Mouse (Mus musculus): ENCODE data around the gene Ppp1r15a. TPM values are rescaled to one million over a fixed set of nuclear protein-coding genes. Genes with fewer than 3 reads are reported as not detected.
A peak's percentile ranks its signal among the peaks of the same experiment; 100 is the strongest.
"Not testable (repeated sequence)": the region's sequence is repeated elsewhere in the genome, so short reads cannot be mapped to it uniquely, and the experiment has no call there.

The Ppp1r15a gene
- polyA plus RNA-seq, 1 experiment, result 26.7 TPM

DNA sequence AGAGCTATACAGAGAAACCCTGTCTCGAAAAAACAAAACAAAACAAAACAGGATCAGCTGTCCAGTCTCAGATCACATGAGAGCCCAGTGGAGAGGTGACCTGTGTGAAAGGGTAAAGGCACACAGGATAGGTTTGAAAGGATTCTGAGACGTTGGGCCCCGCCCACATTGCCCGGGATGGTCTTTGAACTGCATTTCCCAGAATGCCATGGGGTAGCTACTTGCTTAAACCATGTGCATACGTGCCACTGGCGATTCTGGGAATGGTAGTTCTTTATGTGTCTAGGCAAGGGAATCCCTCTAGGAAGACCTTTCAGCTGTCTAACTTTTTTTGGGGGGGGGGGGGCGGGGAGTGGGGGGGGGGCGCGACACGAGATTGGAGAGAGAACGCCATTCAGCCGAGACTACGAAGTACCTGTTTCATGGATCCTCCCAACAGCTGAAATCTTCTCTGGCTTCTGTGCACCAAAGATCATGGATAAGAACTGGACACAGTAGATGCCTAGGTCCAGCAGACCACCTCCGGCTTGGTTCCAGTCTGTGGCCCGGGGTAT lies 44.6 kb downstream of the Ppp1r15a start, which contains the start of gene Tulp2:
Tulp2 (plus strand) TSS at position 504 of the 554 bp plus-strand sequence.
- H3K4me3 ChIP-seq (replicated peaks; ENCODE audit: insufficient read depth, low read depth, low read length), result no peak within 1 kb of the TSS
- H3K27me3 ChIP-seq (ENCODE audit: control insufficient read depth, insufficient read depth, low read length), result no peaks in the 10 kb centered on the region
- H3K4me1 ChIP-seq (ENCODE audit: control insufficient read depth, insufficient read depth, low read length), result no peaks in the 10 kb centered on the region; the same call in 1 of the 2 replicates
- peak; percentile 71 to 77 for DNase-seq
- WGBS, result 50% methylated on average over 15 of the region's 15 CpGs
- TF ChIP-seq CTCF (IDR thresholded peaks at IDR 0.05; ENCODE audit: borderline replicate concordance, insufficient read depth, low read depth, low read length), result no peak
- TF ChIP-seq POLR2A (IDR thresholded peaks at IDR 0.05; ENCODE audit: borderline replicate concordance, insufficient read depth, low read length), result no peak
- H3K27ac ChIP-seq (ENCODE audit: insufficient read depth, low read length), result no peak within 1 kb of the TSS

DNA sequence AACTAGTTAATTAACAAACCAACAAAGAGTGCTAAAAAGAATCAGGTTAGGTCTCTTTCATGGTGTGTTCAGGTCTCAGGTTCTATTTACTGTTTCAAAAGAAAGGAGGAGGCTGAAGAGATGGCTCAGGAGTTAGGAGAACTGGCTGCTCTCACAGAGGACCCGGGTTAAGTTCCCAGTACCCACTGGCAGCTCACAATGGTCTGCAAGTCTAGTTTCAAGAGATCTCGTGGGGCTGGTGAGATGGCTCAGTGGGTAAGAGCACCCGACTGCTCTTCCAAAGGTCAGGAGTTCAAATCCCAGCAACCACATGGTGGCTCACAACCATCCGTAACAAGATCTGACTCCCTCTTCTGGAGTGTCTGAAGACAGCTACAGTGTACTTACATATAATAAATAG lies 45.8 kb downstream of the Ppp1r15a start:
- not testable (repeated sequence) for DNase-seq; H3K27ac ChIP-seq (ENCODE audit: insufficient read depth, low read length); H3K4me1 ChIP-seq (ENCODE audit: control insufficient read depth, insufficient read depth, low read length); H3K27me3 ChIP-seq (ENCODE audit: control insufficient read depth, insufficient read depth, low read length); H3K4me3 ChIP-seq (replicated peaks; ENCODE audit: insufficient read depth, low read depth, low read length)
- WGBS, result 82% methylated on average over 4 of the region's 4 CpGs

DNA sequence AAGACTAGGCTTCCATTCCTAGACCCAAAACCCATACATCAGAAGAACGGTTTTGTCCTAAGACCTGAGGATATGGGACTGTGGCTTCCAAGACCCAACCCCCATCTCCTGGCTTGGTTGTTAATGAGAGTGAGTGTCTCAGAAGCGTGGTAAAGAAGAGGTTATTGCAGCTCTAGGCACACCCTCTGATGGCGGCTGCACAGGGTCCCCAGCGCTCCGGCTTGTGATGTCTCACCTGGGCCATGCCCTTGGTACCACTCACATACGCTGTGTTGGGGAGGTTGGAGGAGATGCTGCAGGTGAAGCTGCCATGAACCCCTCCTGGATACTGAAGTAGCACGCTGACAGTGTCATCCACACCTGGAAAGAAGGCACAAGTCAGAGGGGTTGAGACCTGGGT lies 47.3 kb downstream of the Ppp1r15a start:
- Histone ChIP-seq H3K4me3 (replicated peaks; ENCODE audit: insufficient read depth, low read depth, low read length) (no peak overlapping the region), H3K27me3 (ENCODE audit: control insufficient read depth, insufficient read depth, low read length) (no peaks in the 10 kb centered on the region), H3K4me1 (ENCODE audit: control insufficient read depth, insufficient read depth, low read length) (no peaks in the 10 kb centered on the region; the same call in 1 of the 2 replicates), H3K27ac (ENCODE audit: insufficient read depth, low read length) (no peak overlapping the region)
- no peak for DNase-seq
- WGBS, result 93% methylated on average over 7 of the region's 7 CpGs
- TF ChIP-seq POLR2A (IDR thresholded peaks at IDR 0.05; ENCODE audit: borderline replicate concordance, insufficient read depth, low read length) (no peak), CTCF (IDR thresholded peaks at IDR 0.05; ENCODE audit: borderline replicate concordance, insufficient read depth, low read depth, low read length) (no peak)

DNA sequence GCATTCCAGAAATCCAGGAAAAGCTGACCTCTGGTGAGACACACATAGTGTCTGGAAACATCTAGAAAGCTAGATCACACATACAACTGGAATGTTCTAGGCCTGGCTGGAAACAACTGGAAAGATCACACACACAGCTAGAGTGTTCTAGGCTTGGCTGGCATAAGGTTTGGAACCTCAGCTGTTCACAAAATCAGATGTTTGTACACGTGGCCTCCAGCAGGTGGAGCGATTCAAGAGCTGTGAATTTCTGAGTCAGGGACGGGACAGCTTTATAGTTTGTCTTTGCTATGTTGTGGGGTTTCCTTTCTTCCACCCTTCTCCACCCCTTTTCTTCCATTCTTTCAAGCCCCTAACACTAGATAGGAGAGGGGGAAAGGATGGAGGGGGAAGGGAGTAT lies 49.1 kb downstream of the Ppp1r15a start:
- DNase-seq, result peak; percentile 79
- Histone ChIP-seq H3K4me1 (ENCODE audit: control insufficient read depth, insufficient read depth, low read length) (no peaks in the 10 kb centered on the region; the same call in 1 of the 2 replicates), H3K27me3 (ENCODE audit: control insufficient read depth, insufficient read depth, low read length) (no peaks in the 10 kb centered on the region), H3K27ac (ENCODE audit: insufficient read depth, low read length) (no peak overlapping the region), H3K4me3 (replicated peaks; ENCODE audit: insufficient read depth, low read depth, low read length) (no peak overlapping the region)
- 6% methylated on average over 3 of the region's 3 CpGs for WGBS
- TF ChIP-seq CTCF (IDR thresholded peaks at IDR 0.05; ENCODE audit: borderline replicate concordance, insufficient read depth, low read depth, low read length) (peak; percentile 78), POLR2A (IDR thresholded peaks at IDR 0.05; ENCODE audit: borderline replicate concordance, insufficient read depth, low read length) (no peak)

DNA sequence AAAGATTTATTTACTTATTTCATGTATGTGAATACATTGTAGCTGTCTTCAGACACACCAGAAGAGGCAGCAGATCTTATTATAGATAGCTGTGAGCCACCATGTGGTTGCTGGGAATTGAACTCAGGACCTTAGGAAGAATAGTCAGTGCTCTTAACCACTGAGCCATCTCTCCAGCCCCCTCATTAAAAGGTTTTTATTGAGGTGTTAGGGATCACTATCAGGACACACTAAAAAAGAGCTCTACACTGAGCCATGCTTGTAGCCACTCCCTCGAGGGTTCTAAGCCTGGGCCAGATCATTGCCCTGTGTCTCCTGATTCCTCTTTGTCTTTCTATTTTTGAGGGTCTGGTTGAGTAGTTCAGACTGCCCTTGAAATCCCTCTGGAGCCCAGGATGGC lies 49.6 kb downstream of the Ppp1r15a start:
- no peak for DNase-seq
- no peak overlapping the region for H3K27ac ChIP-seq (ENCODE audit: insufficient read depth, low read length)
- no peaks in the 10 kb centered on the region for H3K27me3 ChIP-seq (ENCODE audit: control insufficient read depth, insufficient read depth, low read length)
- no peaks in the 10 kb centered on the region; the same call in 1 of the 2 replicates for H3K4me1 ChIP-seq (ENCODE audit: control insufficient read depth, insufficient read depth, low read length)
- no peak for TF ChIP-seq POLR2A (IDR thresholded peaks at IDR 0.05; ENCODE audit: borderline replicate concordance, insufficient read depth, low read length)
- TF ChIP-seq CTCF (IDR thresholded peaks at IDR 0.05; ENCODE audit: borderline replicate concordance, insufficient read depth, low read depth, low read length), result no peak
- H3K4me3 ChIP-seq (replicated peaks; ENCODE audit: insufficient read depth, low read depth, low read length), result no peak overlapping the region
- WGBS, result 36% methylated on average over 1 of the region's 1 CpGs

DNA sequence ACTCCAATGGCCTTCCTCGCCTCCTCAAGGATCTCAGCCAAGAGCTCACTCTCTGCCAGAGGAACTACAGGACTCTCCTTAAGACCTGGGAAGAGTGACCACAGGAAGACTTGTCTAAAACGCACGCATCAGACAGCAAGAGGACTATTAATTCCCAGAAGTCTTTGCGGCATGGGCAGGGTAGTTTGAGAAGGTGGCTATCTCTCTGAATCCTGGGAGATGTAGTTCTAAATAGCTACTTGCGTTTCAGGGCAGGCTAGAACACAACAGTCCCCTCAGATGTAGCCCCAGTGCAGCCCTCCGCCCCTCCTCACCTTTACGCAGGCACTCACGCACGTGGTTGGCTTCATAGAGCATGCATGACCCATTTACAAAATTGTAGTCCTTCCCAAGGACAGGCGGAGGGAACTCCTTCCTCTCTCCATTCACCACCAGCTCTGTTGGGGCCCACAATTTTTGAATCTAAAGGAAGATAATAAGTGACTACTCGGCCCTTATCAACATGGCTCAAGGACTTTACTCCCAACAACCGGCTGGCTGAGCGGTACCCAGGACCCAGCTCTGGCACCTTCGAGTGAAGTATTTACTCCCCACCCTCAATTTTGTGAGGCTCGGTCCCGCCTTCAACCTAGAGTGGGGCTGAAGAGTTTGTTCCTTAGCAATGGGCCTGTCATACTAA lies 50.6 kb downstream of the Ppp1r15a start:
- peak overlapping the region; percentile 62 for H3K4me3 ChIP-seq (replicated peaks; ENCODE audit: insufficient read depth, low read depth, low read length)
- 71% methylated on average over 16 of the region's 16 CpGs for WGBS
- no peak for TF ChIP-seq CTCF (IDR thresholded peaks at IDR 0.05; ENCODE audit: borderline replicate concordance, insufficient read depth, low read depth, low read length)
- TF ChIP-seq POLR2A (IDR thresholded peaks at IDR 0.05; ENCODE audit: borderline replicate concordance, insufficient read depth, low read length), result peak; percentile 42; the same call in 1 of the 2 replicates
- no peaks in the 10 kb centered on the region for H3K27me3 ChIP-seq (ENCODE audit: control insufficient read depth, insufficient read depth, low read length)
- peak; percentile 56 to 73 for DNase-seq
- no peak overlapping the region for H3K27ac ChIP-seq (ENCODE audit: insufficient read depth, low read length)
- no peaks in the 10 kb centered on the region; the same call in 1 of the 2 replicates for H3K4me1 ChIP-seq (ENCODE audit: control insufficient read depth, insufficient read depth, low read length)

Other genes with a start within 250 kb of the Ppp1r15a start
- gene Slc6a21, start 248.8 kb downstream of the Ppp1r15a start, polyA plus RNA-seq (2012; rRNA removed), result not detected in 2 replicates
- 17.5 and 18.9 TPM in 2 replicates for gene Trpm4, start 192.5 kb downstream of the Ppp1r15a start, polyA plus RNA-seq (2012; rRNA removed)
- 0.11 and 0.31 TPM in 2 replicates for gene Hrc, start 191.0 kb downstream of the Ppp1r15a start, polyA plus RNA-seq (2012; rRNA removed)
- gene Ppfia3, start 159.2 kb downstream of the Ppp1r15a start, polyA plus RNA-seq (2012; rRNA removed), result 84.3 and 85.9 TPM in 2 replicates
- 92.6 and 103 TPM in 2 replicates for gene Lin7b, start 155.7 kb downstream of the Ppp1r15a start, polyA plus RNA-seq (2012; rRNA removed)
- gene Snrnp70, start 130.5 kb downstream of the Ppp1r15a start, polyA plus RNA-seq (2012; rRNA removed), result 807 and 849 TPM in 2 replicates
- gene Kcna7, start 120.6 kb downstream of the Ppp1r15a start, polyA plus RNA-seq (2012; rRNA removed), result not detected in 2 replicates
- 0.07 and 0.29 TPM in 2 replicates for gene Ntf5, start 112.6 kb downstream of the Ppp1r15a start, polyA plus RNA-seq (2012; rRNA removed)
- gene Lhb, start 105.4 kb downstream of the Ppp1r15a start, polyA plus RNA-seq (2012; rRNA removed), result 0.59 and 1.1 TPM in 2 replicates
- gene Gys1, start 91.4 kb downstream of the Ppp1r15a start, polyA plus RNA-seq (2012; rRNA removed), result 24.4 and 24.8 TPM in 2 replicates
- 56.8 TPM in 2 replicates for gene Ruvbl2, start 88.2 kb downstream of the Ppp1r15a start, polyA plus RNA-seq (2012; rRNA removed)
- gene Ftl1, start 66.4 kb downstream of the Ppp1r15a start, polyA plus RNA-seq (2012; rRNA removed), result 463 and 480 TPM in 2 replicates
- gene Bax, start 59.4 kb downstream of the Ppp1r15a start, polyA plus RNA-seq (2012; rRNA removed), result 102 and 103 TPM in 2 replicates
- gene Tulp2, start 44.4 kb downstream of the Ppp1r15a start, polyA plus RNA-seq (2012; rRNA removed), result 0.10 TPM in 1 of 2 replicates, not detected in the other
- 0.33 TPM in 1 of 2 replicates, not detected in the other for gene Gm45808, start 39.5 kb downstream of the Ppp1r15a start, polyA plus RNA-seq (2012; rRNA removed)
- 4.7 and 5.6 TPM in 2 replicates for gene Dhdh, start 37.5 kb downstream of the Ppp1r15a start, polyA plus RNA-seq (2012; rRNA removed)
- 136 and 150 TPM in 2 replicates for gene Nucb1, start 15.9 kb downstream of the Ppp1r15a start, polyA plus RNA-seq (2012; rRNA removed)
- 1.2 and 1.3 TPM in 2 replicates for gene Plekha4, start 62 bp upstream of the Ppp1r15a start, polyA plus RNA-seq (2012; rRNA removed)
- 1.3 and 1.9 TPM in 2 replicates for gene Hsd17b14, start 28.6 kb upstream of the Ppp1r15a start, polyA plus RNA-seq (2012; rRNA removed)
- gene Bcat2, start 43.9 kb upstream of the Ppp1r15a start, polyA plus RNA-seq (2012; rRNA removed), result 21.1 and 24.2 TPM in 2 replicates
- gene Fgf21, start 89.2 kb upstream of the Ppp1r15a start, polyA plus RNA-seq (2012; rRNA removed), result not detected in 2 replicates
- gene Fut1, start 91.0 kb upstream of the Ppp1r15a start, polyA plus RNA-seq (2012; rRNA removed), result 0.07 and 0.08 TPM in 2 replicates
- 0.08 and 0.18 TPM in 2 replicates for gene Izumo1, start 95.5 kb upstream of the Ppp1r15a start, polyA plus RNA-seq (2012; rRNA removed)
- gene Rasip1, start 101.2 kb upstream of the Ppp1r15a start, polyA plus RNA-seq (2012; rRNA removed), result 7.6 and 7.7 TPM in 2 replicates
- gene Mamstr, start 113.7 kb upstream of the Ppp1r15a start, polyA plus RNA-seq (2012; rRNA removed), result 7.1 and 9.8 TPM in 2 replicates
- gene Fut2, start 140.1 kb upstream of the Ppp1r15a start, polyA plus RNA-seq (2012; rRNA removed), result 1.4 and 1.7 TPM in 2 replicates
- 0.10 and 0.16 TPM in 2 replicates for gene Ntn5, start 157.8 kb upstream of the Ppp1r15a start, polyA plus RNA-seq (2012; rRNA removed)
- 0.29 and 0.64 TPM in 2 replicates for gene Sec1, start 168.1 kb upstream of the Ppp1r15a start, polyA plus RNA-seq (2012; rRNA removed)
- gene Car11, start 173.6 kb upstream of the Ppp1r15a start, polyA plus RNA-seq (2012; rRNA removed), result 164 and 166 TPM in 2 replicates
- 222 and 239 TPM in 2 replicates for gene Dbp, start 178.8 kb upstream of the Ppp1r15a start, polyA plus RNA-seq (2012; rRNA removed)
- gene Rpl18, start 189.2 kb upstream of the Ppp1r15a start, polyA plus RNA-seq (2012; rRNA removed), result 350 and 359 TPM in 2 replicates
- gene Sphk2, start 191.7 kb upstream of the Ppp1r15a start, polyA plus RNA-seq (2012; rRNA removed), result 27.7 and 29.3 TPM in 2 replicates
- gene Fam83e, start 194.9 kb upstream of the Ppp1r15a start, polyA plus RNA-seq (2012; rRNA removed), result 0.25 and 0.31 TPM in 2 replicates
- not detected in 2 replicates for gene Spaca4, start 199.5 kb upstream of the Ppp1r15a start, polyA plus RNA-seq (2012; rRNA removed)